Mouse (Mus musculus) spleen, postnatal 10 days (tissue): ENCODE results near the gene Dhrs9.

Experiments
- DNase-seq, 2 experiments: peaks; one replicate each; pipeline ENCODE4 v3.0.0; 2021 to 2022; ENCODE audit warnings: low spot score in 2 of 2

Gene Dhrs9

DNA sequence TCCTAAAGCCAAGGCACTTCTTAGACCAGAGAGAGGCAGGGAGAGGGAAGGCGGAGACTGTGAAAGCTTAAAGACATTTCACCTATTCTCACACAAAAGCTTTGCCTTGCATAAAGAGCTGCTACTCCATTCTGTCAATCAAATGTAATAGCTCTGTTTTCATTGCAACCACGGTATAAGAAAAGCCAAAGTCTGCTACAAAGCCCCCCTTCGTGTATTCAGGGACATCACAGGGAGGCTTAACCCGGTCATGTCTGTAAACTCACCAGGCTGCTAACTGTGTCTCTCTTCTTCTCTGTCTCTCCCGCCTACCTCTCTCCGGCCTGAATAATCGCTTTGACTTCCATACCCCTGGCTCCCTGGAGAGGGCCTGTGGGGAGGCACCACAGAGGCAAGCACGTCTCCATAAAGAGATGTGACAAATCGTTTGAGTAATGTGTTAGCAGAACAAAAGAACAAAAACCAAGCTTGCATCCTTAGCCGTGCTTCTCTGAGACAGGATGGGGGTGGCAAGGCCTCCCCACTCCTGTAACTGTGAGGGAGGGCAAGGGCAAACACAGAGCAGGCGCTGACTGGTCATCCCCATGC lies 38.1 kb downstream of the Dhrs9 start:
- no peak for DNase-seq

DNA sequence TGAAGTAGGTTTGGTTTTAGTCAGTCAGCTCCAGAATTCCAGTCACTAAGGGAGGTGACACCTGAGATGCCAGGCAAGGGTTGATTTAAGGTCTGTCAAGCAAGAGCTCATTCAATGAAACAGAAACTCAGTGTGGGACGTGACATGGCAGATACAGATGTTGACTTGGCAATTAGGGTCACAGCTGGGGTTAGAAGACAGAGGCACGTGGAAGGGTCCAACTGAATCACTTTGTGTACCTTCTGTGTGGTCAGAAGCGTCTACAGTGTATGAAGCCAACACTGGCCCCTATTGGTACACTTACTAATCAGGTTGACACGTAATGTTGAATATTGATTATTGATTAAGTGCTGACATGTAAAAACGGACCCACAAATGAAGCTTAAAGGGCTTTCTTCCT lies 44.6 kb downstream of the Dhrs9 start:
- DNase-seq, result no peak

DNA sequence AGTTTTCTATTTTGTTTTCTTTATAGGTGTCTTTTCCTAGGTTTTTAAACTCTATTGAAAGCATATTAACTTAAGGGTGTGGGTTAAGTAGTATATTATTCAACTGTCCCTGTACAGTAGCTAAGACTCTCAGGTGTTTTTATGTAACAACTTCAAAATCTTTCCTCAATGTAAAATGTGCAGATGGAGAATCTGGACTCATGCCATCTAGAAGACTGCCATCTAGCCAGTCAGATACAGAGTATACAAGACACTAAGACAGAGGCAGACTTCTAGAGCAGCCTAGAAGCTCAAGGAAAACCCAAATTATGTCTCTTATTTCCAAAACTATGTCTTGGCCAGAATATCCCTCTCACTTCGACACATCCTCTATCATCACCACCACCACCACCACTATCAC lies 45.8 kb downstream of the Dhrs9 start:
- no peak for DNase-seq

DNA sequence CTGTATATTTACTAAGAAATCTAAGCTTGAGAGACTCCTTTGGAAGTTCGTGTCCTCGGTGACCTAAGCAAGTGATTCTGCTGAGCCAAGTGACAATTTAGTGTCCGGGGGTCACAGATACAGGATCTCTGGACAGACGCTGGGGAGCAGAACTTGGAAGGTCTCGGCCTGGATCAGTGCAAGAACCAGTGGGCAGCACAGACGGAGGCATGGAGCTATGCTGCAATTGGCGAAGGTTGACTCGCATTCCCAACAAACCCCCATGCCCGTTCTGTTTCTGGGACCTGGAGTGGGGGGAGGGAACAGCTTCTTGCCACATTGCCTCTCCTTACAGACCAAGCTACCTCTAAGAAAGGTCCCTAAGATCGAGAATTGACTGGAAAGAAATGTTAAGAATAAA lies 46.9 kb downstream of the Dhrs9 start:
- DNase-seq, result no peak

DNA sequence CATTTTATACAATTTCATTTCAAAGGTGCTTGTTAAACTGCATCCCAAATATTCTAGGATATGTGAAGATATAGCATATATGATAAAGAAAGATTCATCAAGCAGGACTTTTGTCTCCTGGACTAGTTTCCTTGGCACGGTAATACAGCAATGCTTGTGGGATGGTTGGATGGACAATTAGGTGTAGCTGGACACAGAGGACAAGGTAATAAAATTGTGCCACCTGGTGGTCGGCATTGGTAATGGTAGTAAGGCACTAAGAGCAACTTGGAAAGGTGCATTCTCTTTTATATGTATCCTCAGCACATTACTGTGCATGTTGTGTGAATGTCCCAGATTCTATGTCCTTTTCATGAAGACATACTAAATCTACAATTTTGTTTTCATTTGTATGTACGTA lies 47.9 kb downstream of the Dhrs9 start:
- peak; percentile 27 to 65 for DNase-seq

DNA sequence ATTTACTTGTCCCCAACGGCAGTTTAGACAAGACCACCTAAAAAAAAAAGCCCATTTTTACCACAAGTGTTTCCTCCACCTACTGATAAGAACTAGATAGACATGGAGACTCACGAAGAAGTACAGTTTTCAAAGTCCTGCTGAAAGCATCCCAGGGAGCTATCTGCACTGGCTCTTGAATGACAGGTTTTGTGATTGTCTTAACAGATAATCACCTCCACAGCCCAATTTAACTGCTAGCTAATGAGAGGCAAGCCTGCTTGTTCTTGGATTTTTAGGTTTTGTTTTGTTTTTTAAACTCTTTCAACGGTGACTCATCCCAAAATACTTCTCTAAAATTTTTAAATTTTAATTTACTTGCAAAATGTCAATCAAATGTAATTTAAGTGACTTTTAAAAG lies 61.4 kb downstream of the Dhrs9 start:
- DNase-seq, result no peak

DNA sequence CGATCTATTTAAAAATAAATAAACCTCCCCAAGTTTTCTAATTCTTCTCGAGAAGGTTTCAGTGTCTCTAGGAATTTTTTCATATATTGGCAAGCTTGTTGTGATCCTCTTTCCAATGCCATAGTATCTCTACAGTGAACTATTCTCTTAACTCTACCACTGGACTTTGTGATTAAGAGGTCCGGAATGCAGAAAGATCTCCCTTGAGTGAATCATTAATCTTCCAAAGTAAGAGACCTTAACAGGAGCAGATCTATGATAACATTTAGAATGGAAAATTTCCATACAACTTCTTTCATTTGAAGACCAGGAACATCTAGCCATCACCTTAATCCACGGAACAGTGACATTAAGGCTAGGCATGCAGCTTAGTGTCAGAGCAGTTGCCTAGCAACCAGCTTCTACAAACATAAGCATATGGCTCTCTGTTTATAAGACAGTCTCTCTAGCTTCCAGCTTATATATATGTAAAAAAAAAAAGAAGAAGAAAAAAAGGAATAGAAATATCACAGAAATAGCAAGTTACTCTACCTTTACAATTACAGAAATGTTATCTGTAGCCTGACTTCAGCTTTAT lies 65.7 kb downstream of the Dhrs9 start:
- DNase-seq, result no peak

DNA sequence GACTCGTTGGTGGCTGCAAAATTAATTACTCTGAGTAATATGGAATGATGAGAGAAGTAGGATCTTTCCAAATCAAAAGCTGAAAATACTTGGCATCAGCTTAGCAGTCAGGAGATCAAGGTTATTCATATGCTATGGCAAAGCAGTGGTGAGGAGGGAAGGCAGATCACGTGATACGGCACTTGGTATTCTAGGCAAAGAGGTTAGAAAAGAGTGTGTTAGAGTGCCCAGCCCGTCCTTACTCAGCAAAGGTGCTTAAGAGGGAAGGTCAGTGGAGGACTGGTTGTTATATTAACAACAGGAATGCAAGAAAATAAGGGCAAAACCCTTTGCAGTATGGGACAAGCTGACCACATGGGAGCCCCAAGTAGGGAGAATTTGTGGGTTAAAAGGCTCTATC lies 68.3 kb downstream of the Dhrs9 start:
- no peak for DNase-seq

DNA sequence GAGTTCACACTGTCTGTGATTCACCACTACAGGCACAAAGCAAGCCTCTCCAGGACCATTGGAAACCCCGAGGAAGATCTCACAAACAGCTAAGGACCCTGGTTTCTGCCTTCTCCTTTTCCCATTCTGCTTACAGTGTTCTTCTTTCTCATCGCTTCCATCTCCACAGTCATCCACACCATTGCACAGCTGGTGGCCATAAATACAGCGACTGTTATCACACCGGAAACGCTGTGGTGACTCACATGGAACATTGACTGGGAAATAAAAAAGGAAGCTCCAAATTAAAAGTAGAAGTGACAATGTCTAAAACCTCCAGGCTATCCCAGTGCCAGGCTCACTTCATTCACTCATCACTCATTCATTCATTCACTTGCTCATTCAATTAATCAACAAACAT lies 70.9 kb downstream of the Dhrs9 start:
- no peak for DNase-seq
